Mouse (Mus musculus) ES-Bruce4 (cell line): ENCODE measurements at regions not wholly inside any gene's neighbourhood (a gene's known extent, or its start where the extent isn't known, plus 50 kb on each side); places are given as distances from the start of the nearest gene placed in this dataset.
"Not testable (repeated sequence)": the region's sequence is repeated elsewhere in the genome, so short reads cannot be mapped to it uniquely, and the experiment has no call there.

ENCODE experiments used
- H3K27ac ChIP-seq: 2 replicates; pipeline ENCODE4 v1.5.1; 2012; ENCODE audit warnings: low read length, inconsistent platforms; ENCODE audit not compliant: insufficient read depth
- H3K27me3 ChIP-seq: 2 replicates; pipeline ENCODE4 v1.6.1; 2012; ENCODE audit warnings: mild to moderate bottlenecking, low read length, inconsistent platforms; ENCODE audit not compliant: control insufficient read depth, poor library complexity, insufficient read depth, severe bottlenecking
- H3K36me3 ChIP-seq: 2 replicates; pipeline ENCODE4 v1.6.1; 2012; ENCODE audit warnings: inconsistent platforms, mild to moderate bottlenecking, low read length, moderate library complexity; ENCODE audit not compliant: control insufficient read depth, poor library complexity, insufficient read depth, severe bottlenecking
- H3K4me1 ChIP-seq: one replicate; pipeline ENCODE4 v1.8.1; 2011; ENCODE audit warnings: low read length; ENCODE audit not compliant: control insufficient read depth, insufficient read depth
- H3K4me3 ChIP-seq: 2 replicates; pipeline ENCODE4 v1.5.1; 2011; ENCODE audit warnings: low read depth, mild to moderate bottlenecking, low read length
- H3K9ac ChIP-seq: 2 replicates; pipeline ENCODE4 v1.6.1; 2012; ENCODE audit warnings: low read depth, mild to moderate bottlenecking, inconsistent platforms; ENCODE audit not compliant: poor library complexity, severe bottlenecking
- H3K9me3 ChIP-seq: replicated peaks from 2 replicates; pipeline ENCODE4 v1.6.1; 2012; ENCODE audit warnings: mild to moderate bottlenecking, low read length, inconsistent platforms; ENCODE audit not compliant: control insufficient read depth, poor library complexity, insufficient read depth, severe bottlenecking
- CTCF ChIP-seq: IDR thresholded peaks from one replicate; pipeline ENCODE4 v1.8.1; 2011; ENCODE audit warnings: low read depth, low read length
- EP300 ChIP-seq: IDR thresholded peaks from 2 replicates; pipeline ENCODE4 v1.6.1; 2011; ENCODE audit warnings: low read depth, low read length; ENCODE audit not compliant: insufficient read depth
- POLR2A ChIP-seq: IDR thresholded peaks from one replicate; pipeline ENCODE4 v1.8.1; 2011; ENCODE audit warnings: low read length; ENCODE audit not compliant: insufficient read depth

DNA sequence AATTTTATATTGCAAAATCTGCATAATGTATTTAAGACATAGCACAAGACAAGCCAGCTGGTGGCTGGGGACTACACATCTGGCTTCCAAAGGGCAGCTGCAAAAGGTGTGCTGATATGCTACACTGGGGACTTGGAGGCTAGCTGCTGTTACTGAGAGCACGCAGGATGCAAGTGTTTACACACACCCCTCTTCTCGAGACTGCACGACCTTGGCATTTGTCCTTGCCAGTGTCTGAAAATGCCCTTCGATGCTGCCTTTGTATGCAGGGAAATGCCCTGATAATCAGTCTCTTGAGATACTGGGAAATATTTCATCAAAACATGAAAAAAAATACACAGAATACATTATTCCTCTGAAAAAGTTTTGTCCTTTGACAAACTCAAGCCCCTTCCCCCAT, 86.3 kb downstream of the Elovl4 start:
- no peak overlapping the region for H3K27ac ChIP-seq
- H3K9me3 ChIP-seq: no peaks in the 10 kb centered on the region
- no peak overlapping the region for H3K9ac ChIP-seq
- H3K27me3 ChIP-seq: no peaks in the 10 kb centered on the region
- no peaks in the 10 kb centered on the region for H3K36me3 ChIP-seq
- no peak for TF ChIP-seq CTCF
- TF ChIP-seq POLR2A: no peak
- TF ChIP-seq EP300: no peak
- no peaks in the 10 kb centered on the region for H3K4me1 ChIP-seq
- H3K4me3 ChIP-seq: no peak overlapping the region

DNA sequence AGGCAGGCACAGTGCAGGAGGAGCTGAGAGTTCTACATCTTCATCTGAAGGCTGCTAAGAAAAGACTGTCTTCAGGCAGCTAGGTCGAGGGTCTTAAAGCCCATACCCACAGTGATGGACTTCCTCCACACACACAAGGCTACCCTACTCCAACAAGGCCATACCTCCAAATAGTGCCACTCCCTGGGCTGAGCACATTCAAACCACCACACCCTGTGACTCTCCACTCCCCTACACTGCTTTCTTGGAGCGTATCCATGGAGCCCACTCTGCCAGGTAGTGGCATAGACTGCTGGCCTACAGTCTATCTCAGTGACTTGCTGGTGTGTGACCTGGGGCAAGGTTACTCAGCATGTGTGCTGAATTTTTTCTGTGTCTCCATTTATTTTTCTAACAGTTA, 88.0 kb downstream of the Elovl4 start:
- H3K27ac ChIP-seq, H3K9me3 ChIP-seq, H3K4me3 ChIP-seq, H3K4me1 ChIP-seq, H3K27me3 ChIP-seq, H3K9ac ChIP-seq, H3K36me3 ChIP-seq: not testable (repeated sequence)

DNA sequence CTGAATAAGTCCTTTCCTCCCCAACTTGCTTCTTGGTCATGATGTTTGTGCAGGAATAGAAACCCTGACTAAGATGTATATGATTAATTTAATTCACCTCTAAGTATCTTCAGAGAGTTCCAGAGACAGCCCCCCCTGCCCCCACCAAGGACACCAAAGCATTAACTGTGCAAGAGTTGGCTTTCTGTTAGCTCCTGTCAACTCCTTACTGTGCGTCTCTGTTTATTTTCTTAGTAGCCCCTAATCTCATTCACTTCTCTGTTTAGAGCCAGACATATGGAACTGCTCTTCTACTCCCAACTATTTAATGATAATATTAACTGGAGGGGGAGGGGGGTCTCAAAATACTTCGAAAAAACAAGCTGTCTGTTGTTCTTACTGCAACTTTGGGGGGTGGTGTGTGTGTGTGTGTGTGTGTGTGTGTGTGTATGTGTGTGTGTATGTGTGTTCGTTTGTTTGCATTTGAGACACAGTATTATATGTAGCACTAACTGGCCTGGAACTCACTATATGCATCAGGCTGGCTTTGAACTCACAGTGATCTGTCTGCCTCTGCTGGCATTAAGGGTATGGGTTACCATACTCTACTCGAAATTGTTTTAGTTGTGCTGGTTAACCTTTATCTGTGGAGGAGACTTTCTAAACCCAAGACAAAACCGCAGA, 89.8 kb downstream of the Elovl4 start:
- Histone ChIP-seq H3K27me3 (no peaks in the 10 kb centered on the region), H3K4me3 (no peak overlapping the region), H3K36me3 (no peaks in the 10 kb centered on the region), H3K9me3 (0 out of 2 replicates have a peak, but pooled peaks cover 3% of the 10 kb centered on the region), H3K27ac (no peak overlapping the region), H3K9ac (no peak overlapping the region), H3K4me1 (no peaks in the 10 kb centered on the region)
- no peak for TF ChIP-seq POLR2A
- no peak for TF ChIP-seq CTCF
- no peak for TF ChIP-seq EP300

DNA sequence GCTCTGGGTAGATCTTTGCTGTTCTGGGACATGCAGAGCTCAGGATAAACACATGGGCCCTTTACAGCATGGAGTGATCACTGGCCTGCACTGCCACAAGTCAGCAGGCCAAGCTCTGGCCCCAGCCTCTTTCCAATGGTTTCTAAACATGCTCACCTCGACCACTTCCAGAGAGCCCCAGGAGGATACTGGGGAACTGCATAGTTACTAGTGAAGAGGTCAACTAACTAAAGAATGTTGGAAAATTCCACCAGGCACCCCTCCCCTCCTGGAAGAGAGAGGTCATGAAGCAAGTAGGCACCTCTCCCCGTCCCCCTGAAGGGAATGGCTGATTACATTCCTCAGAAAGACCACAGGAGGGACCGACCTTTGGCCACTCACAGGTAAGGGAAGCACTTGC, 98.7 kb downstream of the Elovl4 start:
- Histone ChIP-seq H3K9me3 (peaks cover 3% of the 10 kb centered on the region; the same call in 1 of the 2 replicates), H3K4me3 (no peak overlapping the region), H3K36me3 (no peaks in the 10 kb centered on the region), H3K27me3 (no peaks in the 10 kb centered on the region), H3K9ac (no peak overlapping the region), H3K27ac (no peak overlapping the region), H3K4me1 (peaks cover 2% of the 10 kb centered on the region)
- no peak for TF ChIP-seq POLR2A
- no peak for TF ChIP-seq EP300
- no peak for TF ChIP-seq CTCF

DNA sequence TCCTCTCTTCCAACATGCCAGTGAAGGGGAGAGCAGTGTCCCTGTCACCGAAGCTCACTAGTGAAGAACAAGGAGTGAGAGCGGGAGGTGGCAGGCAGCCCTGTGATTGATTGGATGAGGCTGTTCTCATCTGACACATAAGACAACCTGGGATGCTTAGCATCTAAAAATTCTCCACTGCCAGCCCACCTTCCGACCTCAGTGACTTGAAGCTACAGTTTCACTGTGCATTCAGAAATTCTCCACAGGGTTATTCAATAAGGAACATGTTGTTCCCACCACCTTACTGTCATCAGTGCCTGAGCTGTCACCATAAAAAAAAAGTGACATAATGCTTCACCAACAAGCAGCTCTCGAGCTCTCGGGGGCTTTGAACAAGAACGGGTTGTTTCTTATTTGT, 100.0 kb downstream of the Elovl4 start:
- H3K36me3 ChIP-seq: no peaks in the 10 kb centered on the region
- no peaks in the 10 kb centered on the region; the same call in 1 of the 2 replicates for H3K9me3 ChIP-seq
- peaks cover 2% of the 10 kb centered on the region for H3K4me1 ChIP-seq
- H3K9ac ChIP-seq: no peak overlapping the region
- no peak overlapping the region for H3K4me3 ChIP-seq
- no peak overlapping the region for H3K27ac ChIP-seq
- H3K27me3 ChIP-seq: no peaks in the 10 kb centered on the region
- TF ChIP-seq POLR2A: no peak

DNA sequence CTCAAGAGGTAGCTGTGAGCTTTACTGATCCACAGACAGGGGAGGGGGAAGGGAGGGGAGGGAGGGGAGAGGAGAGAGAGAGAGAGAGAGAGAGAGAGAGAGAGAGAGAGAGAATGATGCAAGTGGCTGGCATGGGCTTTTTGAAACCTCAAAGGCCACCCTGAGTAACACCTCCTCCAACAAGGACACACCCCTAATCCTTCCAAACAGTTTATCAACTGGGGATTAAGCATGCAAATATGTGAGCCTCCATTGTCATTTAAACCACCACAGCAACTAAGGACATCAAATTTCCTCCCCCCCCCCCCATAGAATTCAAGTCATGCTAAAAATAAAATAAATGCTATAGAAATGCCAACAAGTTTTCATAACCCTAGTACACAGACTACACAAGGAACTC, 101.9 kb downstream of the Elovl4 start:
- no peaks in the 10 kb centered on the region; the same call in 1 of the 2 replicates for H3K9me3 ChIP-seq
- peaks cover 2% of the 10 kb centered on the region for H3K4me1 ChIP-seq
- no peak overlapping the region for H3K27ac ChIP-seq
- H3K4me3 ChIP-seq: no peak overlapping the region
- H3K9ac ChIP-seq: no peak overlapping the region
- TF ChIP-seq POLR2A (no peak), EP300 (no peak), CTCF (no peak)
- H3K27me3 ChIP-seq: no peaks in the 10 kb centered on the region
- H3K36me3 ChIP-seq: no peaks in the 10 kb centered on the region
